Mouse (Mus musculus) gastrocnemius, postnatal 36 days (tissue): ENCODE data around the gene Srrm3. TPM values are rescaled to one million over a fixed set of nuclear protein-coding genes. Genes with fewer than 3 reads are reported as not detected.

Source experiments
- DNase-seq, 2 experiments: peaks; one replicate each; pipeline ENCODE4 v3.0.0; 2022
- intact Hi-C: fragments of 180-260 bp; cut with DNase I; formaldehyde crosslinking; loops from one replicate; pipeline ENCODE4 v1.15.1; 2025
- total RNA-seq, 2 experiments: library from RNA; stranded (reverse); gene quantifications; 2 replicates each; pipeline ENCODE4 v1.2.3; 2021

Gene Srrm3
- total RNA-seq, 2 experiments from 2014 or later = not detected

DNA sequence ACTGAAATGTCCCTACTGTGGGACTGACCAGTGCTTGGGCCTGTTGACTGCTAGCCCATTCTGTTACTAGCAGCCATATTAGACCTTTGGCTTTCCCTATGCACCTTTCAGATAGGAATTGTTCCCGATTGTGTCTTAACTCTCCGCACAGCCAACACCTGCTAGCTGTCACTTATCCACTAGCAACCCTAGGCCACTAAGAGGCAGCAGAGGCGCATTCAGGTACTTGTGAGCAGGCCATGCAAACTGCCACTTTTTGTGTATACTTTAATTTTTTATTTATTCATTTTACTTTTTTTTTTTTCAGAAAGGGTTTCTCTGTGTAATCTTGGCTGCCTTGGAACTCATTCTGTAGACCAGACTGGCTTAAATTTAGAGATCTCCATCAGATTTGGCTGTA, 94.0 kb downstream of the Srrm3 start:
- no peak for DNase-seq
- intact Hi-C loops = loop anchor here (2.0 kb wide), 2 partner anchors 62 to 162 kb away; no protein-coding TSS in a partner anchor

DNA sequence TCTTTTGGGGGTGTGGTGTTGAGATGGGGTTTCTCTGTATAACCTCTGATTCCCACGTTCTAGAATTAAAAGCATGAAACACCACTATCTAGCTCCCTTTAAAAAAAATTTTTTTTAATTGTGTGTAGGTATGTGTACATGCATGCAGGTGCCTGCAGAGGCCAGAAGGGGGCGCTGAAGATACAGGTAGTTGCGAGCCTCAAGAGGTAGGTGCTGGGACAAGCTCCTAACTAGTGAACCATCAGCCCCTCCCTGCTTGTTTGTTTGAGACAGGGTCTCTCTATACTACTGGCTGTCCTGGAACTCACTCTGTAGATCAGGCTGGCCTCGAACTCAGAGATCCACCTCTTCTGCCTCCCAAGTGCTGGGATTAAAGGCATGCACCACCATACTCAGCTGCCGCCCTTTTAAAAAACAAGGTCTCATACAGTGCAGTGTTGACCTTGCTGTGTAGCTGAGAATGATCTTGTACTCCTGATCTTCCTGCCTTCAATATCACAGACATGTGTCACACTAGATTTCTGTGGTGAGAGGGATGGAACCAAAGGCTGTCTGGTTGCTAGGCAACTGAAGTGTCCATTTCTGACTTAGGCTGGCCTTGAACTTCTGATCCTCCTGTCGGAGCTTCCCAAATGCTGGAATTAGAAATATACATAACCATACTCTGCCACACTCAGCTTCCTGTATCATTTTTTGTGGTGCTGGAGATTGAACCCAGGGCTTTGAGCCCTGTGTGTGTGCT, 94.8 kb downstream of the Srrm3 start:
- intact Hi-C loops = loop anchor here (2.0 kb wide), 2 partner anchors 61 to 161 kb away; no protein-coding TSS in a partner anchor
- no peak for DNase-seq

GRCm38 (mm10) chr5:135903058-135903457, 96.4 kb downstream of the Srrm3 start:
- no peak for DNase-seq
- intact Hi-C loops = no loop called here

DNA sequence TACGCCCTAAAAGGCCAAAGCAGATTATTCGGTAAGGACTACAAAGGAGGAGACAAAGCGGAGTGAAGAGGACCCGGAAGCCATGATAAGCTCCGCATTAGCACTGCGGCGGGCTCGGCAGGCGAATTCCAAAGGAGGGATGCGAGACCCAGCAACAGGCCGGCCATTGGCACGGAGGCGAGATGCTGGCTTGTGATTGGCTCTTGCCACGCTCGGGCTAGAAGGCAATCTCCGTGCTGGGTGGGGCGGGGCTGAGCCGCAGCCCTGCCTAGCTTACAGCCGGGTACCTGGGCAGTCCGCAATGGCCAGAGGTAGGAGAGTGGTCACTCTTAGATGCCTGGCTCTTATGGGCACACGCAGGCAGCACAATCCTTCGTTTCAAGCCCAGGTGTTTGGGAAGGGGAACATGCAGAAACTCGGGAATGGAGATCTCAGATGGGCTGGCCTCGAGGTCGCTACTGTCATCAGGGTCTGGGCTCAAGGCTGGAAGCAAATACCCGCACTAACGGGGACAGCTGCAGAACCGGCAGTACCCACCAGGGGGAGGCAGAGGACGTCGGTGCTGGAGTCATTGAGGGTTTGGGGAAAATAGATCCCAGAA, 97.0 kb downstream of the Srrm3 start:
- intact Hi-C loops = loop anchor here (1.0 kb wide), 1 partner anchor 32 kb away; no protein-coding TSS in a partner anchor
- DNase-seq = peak; percentile 90 to 97

- intact Hi-C loops = loop anchor here (1.0 kb wide), 1 partner anchor 31 kb away; no protein-coding TSS in a partner anchor
Measured at GRCm38 (mm10) chr5:135904259-135904658, 97.6 kb downstream of the Srrm3 start.

DNA sequence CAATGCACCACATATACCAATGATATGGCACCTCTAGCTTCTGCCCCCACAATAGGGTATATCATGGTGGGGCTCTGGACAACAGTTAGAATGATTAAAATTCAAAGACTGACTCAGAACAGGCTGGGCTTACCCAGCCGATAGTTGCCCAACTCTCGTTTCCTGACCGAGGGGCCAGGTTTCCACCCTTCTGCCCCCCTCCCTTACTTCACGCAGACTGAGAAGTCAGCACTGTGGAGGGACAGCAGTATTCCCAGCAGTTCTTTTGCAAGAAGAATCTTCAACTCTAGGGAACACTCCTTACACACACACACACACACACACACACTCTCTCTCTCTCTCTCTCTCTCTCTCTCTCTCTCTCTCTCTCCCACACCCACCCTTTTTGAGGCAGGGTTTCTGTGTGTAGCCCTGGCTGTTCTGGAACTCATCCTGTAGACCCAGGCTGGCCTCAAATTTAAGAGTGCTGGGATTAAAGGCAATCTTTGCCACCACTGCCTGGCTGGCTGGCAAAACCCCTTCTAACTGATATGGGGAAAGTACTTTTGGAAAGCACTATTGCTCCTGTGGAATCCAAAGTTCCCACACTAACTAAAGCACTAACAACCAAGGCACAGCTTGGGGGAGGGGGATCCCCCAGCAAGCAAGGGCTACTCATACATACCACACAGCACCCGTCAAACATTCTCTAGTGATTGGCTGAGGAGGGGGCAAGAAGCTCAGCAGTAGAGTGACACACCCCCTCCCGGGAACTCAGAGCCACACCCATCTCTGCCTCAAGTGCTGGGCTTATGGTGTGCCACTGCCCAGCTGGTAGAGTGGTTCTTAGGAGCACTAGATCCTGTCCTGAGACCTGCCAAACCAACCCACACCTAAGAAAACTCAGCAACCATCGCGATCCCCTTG, 98.9 kb downstream of the Srrm3 start:
- no peak for DNase-seq
- intact Hi-C loops = no loop called here

More at GRCm38 (mm10) chr5:135904259-135904658, 97.6 kb downstream of the Srrm3 start:
- no peak for DNase-seq

DNA sequence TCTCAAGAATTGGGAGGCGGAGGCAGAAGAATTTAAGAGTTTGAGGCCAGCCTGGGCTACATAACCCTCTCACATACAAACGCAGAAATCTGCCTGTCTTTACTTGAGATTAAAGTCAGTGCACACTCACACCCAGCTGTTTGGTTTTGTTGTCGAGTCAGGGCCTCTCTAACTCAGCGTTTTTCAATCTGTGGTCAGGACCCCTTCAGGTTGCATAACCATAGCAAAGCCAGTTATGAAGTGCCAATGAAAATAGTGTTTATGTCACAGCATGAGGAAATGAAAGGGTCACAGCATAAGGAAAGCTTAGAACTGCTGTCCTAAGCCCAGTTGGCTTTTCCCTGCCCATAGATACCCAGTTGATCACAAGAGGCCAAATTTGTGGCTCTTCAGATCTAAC, 100.2 kb downstream of the Srrm3 start:
- intact Hi-C loops = no loop called here

DNA sequence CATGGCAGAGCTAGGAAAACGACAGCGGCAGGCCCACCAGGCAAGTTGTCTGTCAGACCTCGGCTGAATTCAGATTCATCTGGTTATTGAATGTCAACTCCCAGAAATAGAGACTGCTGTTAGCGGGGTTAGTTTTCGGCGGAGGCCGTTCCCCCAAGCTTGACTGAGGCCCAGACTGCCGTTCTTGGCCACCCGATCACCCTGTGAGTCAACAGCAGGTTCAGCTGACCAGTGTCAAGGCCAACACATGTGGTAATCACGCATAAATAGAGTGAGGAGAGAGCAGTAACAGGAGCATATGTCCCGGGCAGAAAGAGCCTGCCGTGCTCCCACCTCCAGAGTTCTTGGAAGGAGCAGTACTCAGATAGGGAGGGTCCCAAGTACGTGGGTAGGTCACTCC, 100.6 kb downstream of the Srrm3 start:
- peak; percentile 75 to 76 for DNase-seq
- intact Hi-C loops = no loop called here

More for the DNA sequence above, 100.2 kb downstream of the Srrm3 start:
- no peak for DNase-seq

- DNase-seq = no peak
- intact Hi-C loops = no loop called here
Measured at GRCm38 (mm10) chr5:135908185-135908584, 101.5 kb downstream of the Srrm3 start.

DNA sequence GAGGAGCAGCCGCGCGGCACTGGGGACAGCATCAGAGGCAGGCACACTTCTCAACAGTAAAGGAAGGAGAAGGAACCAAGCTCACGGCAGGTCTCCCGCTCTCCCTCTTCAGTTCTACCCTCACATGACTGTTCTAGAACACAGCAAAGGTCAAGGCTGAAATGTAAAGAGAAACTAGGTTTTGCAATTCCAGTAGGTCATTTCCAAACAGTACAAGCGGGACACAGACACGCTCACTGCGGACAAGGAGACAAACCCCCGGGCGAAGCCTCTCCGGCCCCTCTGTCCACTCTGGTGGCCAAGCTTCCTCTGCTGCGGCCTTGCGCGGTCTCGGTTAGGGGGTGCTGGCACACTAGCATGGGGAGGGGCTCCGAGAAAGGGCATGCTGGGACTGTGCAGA, 102.3 kb downstream of the Srrm3 start:
- intact Hi-C loops = no loop called here
- no peak for DNase-seq

DNA sequence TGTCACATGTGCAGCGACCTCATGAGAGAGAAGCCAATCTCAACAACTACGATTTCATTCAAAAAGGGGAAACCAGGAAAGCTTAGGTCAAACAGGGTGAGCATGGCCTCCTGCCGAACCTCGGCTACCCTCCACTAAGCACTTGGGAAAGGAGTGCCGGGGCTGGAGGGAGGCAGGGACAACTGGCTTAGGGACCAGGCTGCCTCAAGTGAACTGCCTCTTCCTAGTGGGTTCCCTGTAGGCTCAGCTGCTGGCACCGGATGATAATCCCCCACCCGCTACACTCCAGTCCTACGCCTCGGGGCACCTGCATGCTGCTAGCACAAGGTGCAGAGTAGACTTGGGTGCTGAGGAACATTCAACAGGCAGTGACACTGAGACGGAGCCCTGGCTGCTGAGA, 103.0 kb downstream of the Srrm3 start:
- DNase-seq = no peak

DNA sequence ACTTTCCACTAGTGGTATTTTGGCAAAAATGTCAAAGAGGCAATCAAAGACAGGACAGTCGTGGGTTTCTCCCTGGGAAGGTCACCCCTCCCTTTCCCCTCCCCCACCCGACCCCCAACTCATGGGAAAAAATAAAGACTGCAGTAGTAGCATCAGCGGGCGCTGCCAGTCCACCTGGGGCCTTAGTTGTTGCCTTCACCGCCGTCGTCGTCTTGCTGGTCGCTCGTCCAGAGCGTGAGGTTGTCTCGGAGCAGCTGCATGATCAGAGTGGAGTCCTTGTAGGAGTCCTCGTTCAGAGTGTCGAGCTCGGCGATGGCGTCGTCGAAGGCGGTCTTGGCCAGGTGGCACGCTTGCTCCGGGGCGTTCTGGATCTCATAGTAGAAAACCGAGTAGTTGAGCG, 104.1 kb downstream of the Srrm3 start:
- DNase-seq = no peak
- intact Hi-C loops = no loop called here

More for the DNA sequence above, 103.0 kb downstream of the Srrm3 start:
- intact Hi-C loops = no loop called here

- intact Hi-C loops = no loop called here
- no peak for DNase-seq
Measured at GRCm38 (mm10) chr5:135911633-135912220, 105.0 kb downstream of the Srrm3 start.

DNA sequence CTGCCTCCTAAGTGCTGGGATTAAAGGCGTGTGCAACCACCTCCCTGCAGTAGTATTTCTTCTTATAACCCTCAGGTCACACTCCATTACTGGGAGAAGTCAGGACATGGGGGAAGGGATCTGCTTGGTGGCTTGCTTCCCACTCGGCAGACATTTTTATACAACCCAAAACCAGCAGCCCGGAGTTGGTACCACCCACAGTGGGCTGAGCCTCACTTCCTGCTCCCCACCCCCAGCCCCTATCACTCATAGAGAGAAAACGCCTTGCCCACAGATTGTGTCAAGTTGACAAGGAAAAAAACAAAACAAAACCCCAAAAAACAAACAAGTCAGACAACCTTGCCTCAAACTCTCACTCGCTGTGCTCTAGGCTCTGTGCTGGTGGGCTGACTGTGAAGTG, 106.5 kb downstream of the Srrm3 start:
- intact Hi-C loops = no loop called here
- DNase-seq = no peak

- intact Hi-C loops = no loop called here
- DNase-seq = peak; percentile 50 to 57
Measured at GRCm38 (mm10) chr5:135914156-135914555, 107.5 kb downstream of the Srrm3 start.

DNA sequence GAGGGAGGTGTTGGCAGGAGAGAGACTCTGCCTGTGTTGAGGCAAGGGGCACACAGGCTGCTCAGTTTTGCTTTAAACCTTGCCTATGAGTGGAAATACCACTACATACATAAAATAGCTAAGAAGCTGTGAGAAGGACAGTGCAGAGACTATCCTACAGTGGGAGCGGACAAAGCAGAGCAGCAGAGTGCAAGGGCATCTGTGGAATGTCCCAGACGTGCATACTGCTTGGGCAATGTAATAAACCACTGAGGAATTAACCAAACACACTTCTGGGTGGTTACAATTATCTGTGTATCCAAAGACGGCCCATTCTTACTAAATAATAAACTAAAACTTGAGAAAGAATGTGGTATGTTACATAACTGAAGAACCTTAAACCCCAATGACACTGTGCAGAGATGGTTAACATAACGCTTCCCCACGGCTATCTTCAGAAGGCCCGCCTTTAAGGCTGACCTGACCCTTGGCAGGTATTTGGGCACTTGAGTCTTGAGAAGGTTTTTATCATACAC, 109.4 kb downstream of the Srrm3 start:
- no peak for DNase-seq
- intact Hi-C loops = no loop called here

- no peak for DNase-seq
- intact Hi-C loops = no loop called here
Measured at GRCm38 (mm10) chr5:135916601-135917000, 109.9 kb downstream of the Srrm3 start.

- intact Hi-C loops = no loop called here
- no peak for DNase-seq
Measured at GRCm38 (mm10) chr5:135917327-135918058, 110.8 kb downstream of the Srrm3 start.

GRCm38 (mm10) chr5:135918059-135918437, 111.4 kb downstream of the Srrm3 start:
- intact Hi-C loops = no loop called here
- DNase-seq = no peak

DNA sequence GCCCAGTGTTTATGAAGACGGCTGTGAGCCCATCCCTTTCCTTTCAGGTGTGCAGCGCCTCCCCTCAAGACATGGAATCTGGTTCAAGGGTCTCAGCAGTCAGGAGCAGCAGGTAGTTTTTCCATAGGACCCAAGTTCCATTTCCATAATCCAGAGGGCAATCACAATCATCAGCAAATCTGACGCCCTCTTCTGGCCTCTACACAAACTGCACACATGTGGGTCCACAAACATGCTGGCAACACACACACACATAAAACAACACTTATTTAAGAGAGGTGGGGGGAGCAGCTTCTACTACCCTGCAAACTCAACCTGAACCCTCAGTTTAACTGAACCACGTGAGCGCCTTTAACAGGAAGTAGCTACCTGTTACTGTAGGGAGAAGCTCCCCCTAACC, 111.9 kb downstream of the Srrm3 start:
- intact Hi-C loops = no loop called here

More for the DNA sequence above, 111.9 kb downstream of the Srrm3 start:
- no peak for DNase-seq
